Mouse (Mus musculus) limb, embryonic 11.5 days (tissue): ENCODE measurements around the gene Thada. TPM values are rescaled to one million over a fixed set of nuclear protein-coding genes. Genes with fewer than 3 reads are reported as not detected.

ENCODE experiments used
- ATAC-seq: fragments of 200-750 bp; cut with Nextera tagmentation; 2 replicates; pipeline ENCODE4 v1.8.0; 2017; ENCODE audit warnings: low read depth; ENCODE audit not compliant: insufficient number of reproducible peaks, low FRiP score, low TSS enrichment
- DNase-seq: peaks from one replicate; pipeline ENCODE4 v3.0.0-alpha.2; 2015; ENCODE audit warnings: low spot score
- H3K27ac ChIP-seq: fragments of 300-500 bp; sonication (generic); replicated peaks from 2 replicates; pipeline ENCODE4 v1.5.1; 2014; ENCODE audit warnings: low read depth, mild to moderate bottlenecking, low read length
- H3K27me3 ChIP-seq: fragments of 300-500 bp; sonication (generic); 2 replicates; pipeline ENCODE4 v1.6.1; 2014; ENCODE audit warnings: mild to moderate bottlenecking, low read length, mixed read lengths; ENCODE audit not compliant: control insufficient read depth, insufficient read depth
- H3K36me3 ChIP-seq: fragments of 300-500 bp; sonication (generic); 2 replicates; pipeline ENCODE4 v1.6.1; 2014; ENCODE audit warnings: mild to moderate bottlenecking, low read length, moderate library complexity, mixed read lengths; ENCODE audit not compliant: control insufficient read depth, insufficient read depth
- H3K4me1 ChIP-seq: fragments of 300-500 bp; sonication (generic); 2 replicates; pipeline ENCODE4 v1.6.1; 2014; ENCODE audit warnings: low read length, mixed read lengths; ENCODE audit not compliant: control insufficient read depth, insufficient read depth
- H3K4me2 ChIP-seq: fragments of 300-500 bp; sonication (generic); 2 replicates; pipeline ENCODE4 v1.6.1; 2014; ENCODE audit warnings: low read depth, mild to moderate bottlenecking, moderate library complexity; ENCODE audit not compliant: severe bottlenecking
- H3K4me3 ChIP-seq: fragments of 300-500 bp; sonication (generic); 2 replicates; pipeline ENCODE4 v1.5.1; 2014; ENCODE audit warnings: low read depth, low read length
- H3K9ac ChIP-seq: fragments of 300-500 bp; sonication (generic); 2 replicates; pipeline ENCODE4 v1.6.1; 2014; ENCODE audit warnings: mild to moderate bottlenecking, low read length
- H3K9me3 ChIP-seq: fragments of 300-500 bp; sonication (generic); 2 replicates; pipeline ENCODE4 v1.6.1; 2016; ENCODE audit warnings: low read length; ENCODE audit not compliant: control insufficient read depth
- WGBS: fragments of 180-500 bp; shearing (Covaris S2); extraction: QIAGEN DNeasy Blood & Tissue Kit; methylation state at CpG from one replicate; pipeline ENCODE4 v1.1.7; 2014; 5-methylcytosine and 5-hydroxymethylcytosine counted together
- polyA plus RNA-seq: library from polyadenylated mRNA; unstranded; fragments of >200 nt; fragmentation: Nextera tagmentation; extraction: Ambion mirVana; gene quantifications from 2 replicates; pipeline ENCODE4 v1.2.1, GENCODE M21; 2014

Gene Thada
- polyA plus RNA-seq, 1 experiment from 2014 or later, result 12.6 TPM

DNA sequence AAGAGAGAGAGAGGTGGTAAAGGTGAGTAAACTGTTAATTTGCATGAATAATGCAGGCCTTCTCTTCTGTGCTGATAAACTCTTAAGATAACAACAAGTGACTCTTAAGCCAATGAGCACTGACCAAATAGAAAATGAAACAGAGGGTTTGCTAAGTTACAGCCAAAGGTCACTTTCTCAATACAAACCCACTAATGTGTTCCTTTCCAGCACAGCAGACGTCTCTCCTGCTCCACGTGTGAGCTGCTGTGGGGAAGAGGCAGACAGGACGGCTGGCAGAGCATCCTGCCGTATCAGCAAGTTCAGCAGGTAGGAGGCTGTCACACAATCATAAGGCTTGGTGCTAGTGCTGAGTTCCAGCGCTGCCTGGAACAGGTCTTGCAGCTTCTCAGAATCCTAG is 34.0 kb downstream of the Thada start:
- H3K27ac ChIP-seq, result no peak overlapping the region
- WGBS, result 82% methylated on average over 5 of the region's 5 CpGs
- no peak overlapping the region for H3K4me2 ChIP-seq
- H3K27me3 ChIP-seq, result no peaks in the 10 kb centered on the region
- H3K9me3 ChIP-seq, result no peaks in the 10 kb centered on the region
- peaks cover 6% of the 10 kb centered on the region for H3K36me3 ChIP-seq
- ATAC-seq (no peak), DNase-seq (no peak)
- no peaks in the 10 kb centered on the region for H3K4me1 ChIP-seq
- H3K4me3 ChIP-seq, result no peak overlapping the region
- no peak overlapping the region for H3K9ac ChIP-seq

DNA sequence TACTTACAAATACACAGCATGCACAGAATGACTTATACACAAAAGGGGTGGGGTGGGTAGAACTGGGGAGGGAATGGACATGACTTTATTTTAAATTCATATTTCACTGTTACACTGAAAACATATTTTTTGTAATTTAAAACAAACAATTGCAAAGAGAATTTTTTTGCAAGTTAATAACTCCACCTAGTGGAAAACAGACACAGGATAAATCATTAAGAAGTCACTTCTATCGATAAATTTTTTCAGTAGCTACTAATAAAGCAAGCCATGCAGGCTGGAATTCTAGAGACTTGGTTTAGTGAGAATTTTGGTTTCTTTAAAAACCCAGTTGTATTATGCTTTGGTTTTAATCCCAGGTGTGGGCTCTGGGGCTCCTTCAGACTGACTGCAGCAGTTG is 41.7 kb downstream of the Thada start:
- Histone ChIP-seq H3K27ac (no peak overlapping the region), H3K4me2 (no peak overlapping the region), H3K36me3 (peaks cover 6% of the 10 kb centered on the region), H3K9me3 (no peaks in the 10 kb centered on the region), H3K4me3 (no peak overlapping the region), H3K9ac (no peak overlapping the region), H3K27me3 (no peaks in the 10 kb centered on the region), H3K4me1 (peaks cover 2% of the 10 kb centered on the region)
- ATAC-seq (no peak), DNase-seq (no peak)
- 98% methylated on average over 1 of the region's 1 CpGs for WGBS

DNA sequence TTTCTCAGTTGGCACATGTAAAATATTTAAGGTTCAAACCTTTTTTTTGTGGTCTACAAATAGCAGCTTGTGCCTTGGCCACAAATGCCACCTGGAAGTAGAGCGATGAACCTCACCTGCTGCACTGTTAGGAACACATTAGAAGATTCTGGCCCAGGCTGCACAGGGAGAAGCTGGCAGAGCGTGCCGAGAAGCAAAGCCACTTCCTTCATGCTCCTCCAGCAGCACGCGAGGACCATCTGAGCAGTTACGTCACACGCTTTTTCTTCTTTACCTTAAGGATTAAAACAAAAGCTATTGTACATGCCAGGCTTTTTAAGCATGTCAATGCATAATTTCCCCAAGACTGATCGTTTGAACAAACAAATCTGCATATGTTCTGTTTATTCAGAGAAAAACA is 43.1 kb downstream of the Thada start:
- H3K27ac ChIP-seq, result peak overlapping the region; percentile 60

DNA sequence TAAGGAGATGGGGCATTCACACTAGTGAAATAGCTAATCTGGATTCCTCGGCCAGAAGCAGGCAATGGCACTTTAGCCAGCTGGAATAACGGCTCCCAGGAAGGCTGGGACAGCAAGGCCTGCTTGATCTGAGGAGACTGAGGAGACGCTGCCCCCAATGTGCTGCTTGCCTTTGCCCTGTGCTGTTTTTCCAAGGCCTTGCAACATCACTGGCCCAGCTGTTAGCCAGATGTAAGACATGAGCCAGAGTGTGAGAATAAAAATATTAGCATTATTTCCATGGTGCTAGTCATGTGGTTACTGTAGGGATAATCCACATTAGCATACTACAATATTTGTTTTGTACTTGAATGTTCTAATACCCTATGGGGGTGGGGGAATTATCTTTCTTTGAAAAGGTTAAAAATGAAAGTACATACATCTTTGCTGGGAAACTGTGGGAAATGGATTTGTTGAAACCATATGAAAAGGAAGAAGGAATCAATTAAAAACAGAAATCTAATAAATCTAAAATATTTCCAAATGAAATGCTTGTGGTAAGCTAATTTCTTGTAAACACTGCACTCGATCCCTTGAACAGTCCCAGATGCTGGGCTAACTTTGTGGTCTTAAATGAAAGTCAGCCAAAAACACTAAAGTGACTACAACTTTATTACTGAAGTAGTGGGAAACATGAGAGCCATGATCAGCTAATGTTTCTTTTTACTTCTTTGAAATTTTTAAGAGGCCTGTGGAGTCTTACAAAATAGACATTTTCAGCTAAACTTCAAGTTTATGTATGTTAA is 43.8 kb downstream of the Thada start:
- H3K9ac ChIP-seq, result no peak overlapping the region
- 38% methylated on average over 4 of the region's 4 CpGs for WGBS
- ATAC-seq (peak; percentile 44; the same call in 1 of the 2 replicates), DNase-seq (peak; percentile 53)
- peaks cover 2% of the 10 kb centered on the region for H3K4me1 ChIP-seq
- no peak overlapping the region for H3K4me3 ChIP-seq
- H3K4me2 ChIP-seq, result no peak overlapping the region
- no peaks in the 10 kb centered on the region for H3K27me3 ChIP-seq
- H3K36me3 ChIP-seq, result peaks cover 5% of the 10 kb centered on the region; the same call in 1 of the 2 replicates
- H3K9me3 ChIP-seq, result no peaks in the 10 kb centered on the region
- peak overlapping the region; percentile 0; the same call in 1 of the 2 replicates for H3K27ac ChIP-seq

More for the DNA sequence above, 43.1 kb downstream of the Thada start:
- no peaks in the 10 kb centered on the region for H3K27me3 ChIP-seq
- H3K36me3 ChIP-seq, result peaks cover 5% of the 10 kb centered on the region; the same call in 1 of the 2 replicates
- DNase-seq, result no peak
- H3K9ac ChIP-seq, result no peak overlapping the region
- H3K4me3 ChIP-seq, result no peak overlapping the region
- no peak overlapping the region for H3K4me2 ChIP-seq
- no peaks in the 10 kb centered on the region for H3K9me3 ChIP-seq
- ATAC-seq, result no peak
- WGBS, result 77% methylated on average over 8 of the region's 8 CpGs
- peaks cover 2% of the 10 kb centered on the region for H3K4me1 ChIP-seq

DNA sequence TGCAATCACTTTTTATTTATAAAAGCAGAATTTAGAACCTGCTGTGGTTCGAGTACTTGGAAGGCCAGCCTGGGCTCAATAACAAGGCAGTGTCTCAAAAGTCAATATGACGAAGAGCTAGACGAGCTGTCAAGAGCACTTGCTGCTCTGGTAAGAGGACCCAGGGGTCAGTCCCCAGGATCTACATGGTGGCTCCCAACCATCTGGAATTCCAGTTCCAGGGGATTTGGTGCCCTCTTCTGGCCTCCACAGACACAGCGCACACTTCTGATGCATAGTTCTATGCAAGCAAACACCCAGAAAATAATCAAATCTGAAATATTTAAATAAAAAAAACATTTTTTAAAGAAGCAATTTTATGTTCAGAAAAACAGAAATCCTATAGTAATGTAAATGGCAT is 45.0 kb downstream of the Thada start:
- Histone ChIP-seq H3K9ac (no peak overlapping the region), H3K4me1 (peaks cover 2% of the 10 kb centered on the region), H3K36me3 (peaks cover 5% of the 10 kb centered on the region; the same call in 1 of the 2 replicates), H3K27me3 (no peaks in the 10 kb centered on the region), H3K4me3 (no peak overlapping the region), H3K9me3 (no peaks in the 10 kb centered on the region), H3K27ac (no peak overlapping the region), H3K4me2 (no peak overlapping the region)
- 93% methylated on average over 4 of the region's 4 CpGs for WGBS
- ATAC-seq (no peak), DNase-seq (peak; percentile 41)

DNA sequence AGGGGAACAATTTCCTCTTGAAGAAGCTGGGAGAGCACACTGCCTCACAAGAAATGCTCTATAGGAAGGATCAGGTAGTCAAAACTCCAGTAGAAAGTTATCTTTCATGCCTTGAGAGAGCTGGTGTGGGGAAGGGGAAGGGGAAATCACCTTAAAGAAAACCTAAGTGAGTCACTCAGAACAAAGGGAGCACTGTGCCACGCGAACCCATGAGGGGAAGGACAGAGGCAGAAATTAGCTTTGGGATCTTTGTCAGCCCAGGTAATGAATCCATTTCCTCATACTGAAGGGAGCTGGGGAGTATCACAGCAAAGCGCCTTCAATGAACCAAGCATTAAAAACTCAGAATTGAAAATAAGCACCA is 45.7 kb downstream of the Thada start:
- ATAC-seq (no peak), DNase-seq (no peak)
- 89% methylated on average over 3 of the region's 3 CpGs for WGBS
- H3K27ac ChIP-seq, result peak overlapping the region; percentile 39; the same call in 1 of the 2 replicates
- H3K4me1 ChIP-seq, result peaks cover 2% of the 10 kb centered on the region
- H3K27me3 ChIP-seq, result no peaks in the 10 kb centered on the region
- H3K9me3 ChIP-seq, result no peaks in the 10 kb centered on the region
- peaks cover 3% of the 10 kb centered on the region; the same call in 1 of the 2 replicates for H3K36me3 ChIP-seq
- H3K9ac ChIP-seq, result no peak overlapping the region
- H3K4me3 ChIP-seq, result no peak overlapping the region
- no peak overlapping the region for H3K4me2 ChIP-seq

DNA sequence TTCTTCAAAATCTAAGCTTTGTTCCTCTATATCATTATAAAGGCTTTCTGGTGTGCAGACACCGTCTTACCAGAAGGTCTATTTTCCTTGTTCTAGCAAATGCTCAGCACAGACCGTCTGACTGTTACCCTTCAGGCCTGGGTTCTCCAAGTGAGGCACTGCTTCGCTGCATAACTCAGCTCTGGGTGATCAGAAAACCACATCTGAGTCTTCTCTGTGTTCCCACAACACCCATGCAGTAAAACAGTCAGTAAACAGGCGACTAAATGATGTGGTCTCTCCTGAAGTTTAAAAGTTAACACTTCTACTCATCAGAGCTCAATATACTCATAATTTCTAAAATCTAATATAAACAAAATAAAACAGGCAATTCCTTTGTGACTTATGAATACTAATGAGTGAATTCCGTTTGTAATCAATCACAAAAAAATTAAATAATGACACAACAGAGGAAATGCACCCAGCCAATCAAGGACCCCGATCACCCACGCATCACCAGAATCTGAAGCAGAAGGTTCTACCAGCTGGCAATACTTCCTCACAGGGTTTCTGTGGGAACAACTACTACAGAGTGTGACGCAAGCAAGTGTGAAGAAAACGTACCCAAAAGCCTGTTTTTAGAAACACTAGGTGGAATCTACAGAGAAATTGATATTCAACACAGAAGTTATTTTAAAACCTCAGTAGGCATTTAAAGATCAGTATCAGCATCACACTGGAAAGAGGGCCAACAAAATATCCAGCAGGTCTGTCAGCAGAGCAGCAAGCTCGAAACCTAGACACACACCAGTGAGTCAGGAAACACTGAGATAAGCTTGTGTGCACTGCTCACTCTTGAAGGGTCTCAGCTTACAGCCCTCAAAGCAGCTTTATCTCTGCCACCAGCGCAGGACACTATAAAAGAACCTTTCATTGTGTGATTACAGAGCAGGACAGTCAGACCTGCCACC is 46.4 kb downstream of the Thada start:
- H3K27me3 ChIP-seq, result no peaks in the 10 kb centered on the region
- no peak for DNase-seq
- H3K4me1 ChIP-seq, result peaks cover 2% of the 10 kb centered on the region
- H3K27ac ChIP-seq, result peak overlapping the region; percentile 39; the same call in 1 of the 2 replicates
- H3K36me3 ChIP-seq, result peaks cover 3% of the 10 kb centered on the region; the same call in 1 of the 2 replicates
- WGBS, result 71% methylated on average over 11 of the region's 11 CpGs
- no peak overlapping the region for H3K4me3 ChIP-seq
- ATAC-seq, result no peak
- H3K9me3 ChIP-seq, result no peaks in the 10 kb centered on the region
- H3K9ac ChIP-seq, result no peak overlapping the region
- no peak overlapping the region for H3K4me2 ChIP-seq

DNA sequence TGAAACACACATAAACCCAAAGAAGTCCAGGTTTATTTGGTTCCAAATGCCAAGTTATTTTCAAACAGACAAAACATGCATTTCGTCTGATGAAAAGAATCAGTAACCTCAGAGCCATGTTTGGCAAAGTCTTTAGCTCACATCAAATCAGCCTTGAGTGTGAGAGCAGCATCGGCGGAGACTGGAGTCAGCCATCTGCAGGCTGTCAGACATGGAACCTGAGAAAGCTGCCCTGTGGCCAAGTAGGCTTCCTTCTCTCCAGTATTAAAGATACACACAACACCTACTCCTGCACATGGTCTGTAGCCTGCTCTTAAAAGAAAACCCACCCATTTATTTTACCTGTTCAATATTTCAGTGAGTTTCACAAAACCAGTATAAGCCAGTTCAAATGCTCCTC is 50.1 kb downstream of the Thada start:
- H3K4me2 ChIP-seq, result no peak overlapping the region
- no peak overlapping the region for H3K4me3 ChIP-seq
- WGBS, result 90% methylated on average over 3 of the region's 3 CpGs
- ATAC-seq, result no peak
- H3K27me3 ChIP-seq, result no peaks in the 10 kb centered on the region
- no peaks in the 10 kb centered on the region; the same call in 1 of the 2 replicates for H3K4me1 ChIP-seq
- no peak overlapping the region for H3K27ac ChIP-seq
- no peaks in the 10 kb centered on the region for H3K9me3 ChIP-seq
- H3K9ac ChIP-seq, result no peak overlapping the region
- no peak for DNase-seq
- H3K36me3 ChIP-seq, result peaks cover under 1% of the 10 kb centered on the region; the same call in 1 of the 2 replicates
